Mouse (Mus musculus): ENCODE measurements at regions not wholly inside any gene's neighbourhood (a gene's known extent, or its start where the extent isn't known, plus 50 kb on each side); places are given as distances from the start of the nearest gene placed in this dataset.
A peak's percentile ranks its signal among the peaks of the same experiment; 100 is the strongest.
"Not testable (repeated sequence)": the region's sequence is repeated elsewhere in the genome, so short reads cannot be mapped to it uniquely, and the experiment has no call there.

- DNase-seq (ENCODE audit: low spot score) = not testable (repeated sequence)
These were observed 475.7 kb upstream of the Gulo start for GRCm38 (mm10) chr14:66484751-66485150.

- no peak for DNase-seq (ENCODE audit: low spot score)
These were observed 470.2 kb upstream of the Gulo start for GRCm38 (mm10) chr14:66479181-66479580.

- DNase-seq (ENCODE audit: low spot score) = no peak
These were observed 469.6 kb upstream of the Gulo start for GRCm38 (mm10) chr14:66478562-66478961.

- no peak for DNase-seq (ENCODE audit: low spot score)
These were observed 466.0 kb upstream of the Gulo start for GRCm38 (mm10) chr14:66475026-66475425.

GRCm38 (mm10) chr14:66473251-66473550 is 464.2 kb upstream of the Gulo start:
- no peak for DNase-seq (ENCODE audit: low spot score)

GRCm38 (mm10) chr14:66472537-66473250 is 463.7 kb upstream of the Gulo start:
- DNase-seq (ENCODE audit: low spot score) = no peak

GRCm38 (mm10) chr14:66462081-66462480 is 453.1 kb upstream of the Gulo start:
- DNase-seq (ENCODE audit: low spot score) = no peak

GRCm38 (mm10) chr14:66460795-66461194 is 451.8 kb upstream of the Gulo start:
- no peak for DNase-seq (ENCODE audit: low spot score)

- no peak for DNase-seq (ENCODE audit: low spot score)
These were observed 449.7 kb upstream of the Gulo start for GRCm38 (mm10) chr14:66458696-66459095.

GRCm38 (mm10) chr14:66457300-66457699 is 448.3 kb upstream of the Gulo start:
- DNase-seq (ENCODE audit: low spot score) = no peak

- DNase-seq (ENCODE audit: low spot score) = no peak
These were observed 443.8 kb upstream of the Gulo start for GRCm38 (mm10) chr14:66452828-66453227.

- DNase-seq (ENCODE audit: low spot score) = no peak
These were observed 441.3 kb upstream of the Gulo start for GRCm38 (mm10) chr14:66450351-66450750.

- DNase-seq (ENCODE audit: low spot score) = no peak
These were observed 433.6 kb upstream of the Gulo start for GRCm38 (mm10) chr14:66442576-66442975.

GRCm38 (mm10) chr14:66441825-66442224 is 432.8 kb upstream of the Gulo start:
- DNase-seq (ENCODE audit: low spot score) = peak; percentile 10

- DNase-seq (ENCODE audit: low spot score) = no peak
These were observed 429.6 kb upstream of the Gulo start for GRCm38 (mm10) chr14:66438572-66438971.

GRCm38 (mm10) chr14:66438001-66438400 is 429.0 kb upstream of the Gulo start:
- DNase-seq (ENCODE audit: low spot score) = no peak

GRCm38 (mm10) chr14:66431630-66432029 is 422.6 kb upstream of the Gulo start:
- no peak for DNase-seq (ENCODE audit: low spot score)

GRCm38 (mm10) chr14:66424141-66424540 is 415.1 kb upstream of the Gulo start:
- no peak for DNase-seq (ENCODE audit: low spot score)
